Mouse (Mus musculus) lung, embryonic 14.5 days (tissue): ENCODE results near the gene Paxx. TPM values are rescaled to one million over a fixed set of nuclear protein-coding genes. Genes with fewer than 3 reads are reported as not detected.

Source experiments
- ATAC-seq: fragments of 200-750 bp; cut with Nextera tagmentation; 2 replicates; pipeline ENCODE4 v1.8.0; 2017; ENCODE audit warnings: mild to moderate bottlenecking, moderate TSS enrichment, moderate library complexity; ENCODE audit not compliant: insufficient read depth
- DNase-seq: peaks from one replicate; pipeline ENCODE4 v3.0.0-alpha.2; 2015
- H3K27ac ChIP-seq: fragments of 300-500 bp; sonication (generic); 2 replicates; pipeline ENCODE4 v1.5.1; 2014; ENCODE audit warnings: low read depth, mild to moderate bottlenecking, moderate library complexity
- H3K27me3 ChIP-seq: fragments of 300-500 bp; sonication (generic); 2 replicates; pipeline ENCODE4 v1.6.1; 2014; ENCODE audit warnings: low read length, control low read depth; ENCODE audit not compliant: insufficient read depth
- H3K36me3 ChIP-seq: fragments of 300-500 bp; sonication (generic); 2 replicates; pipeline ENCODE4 v1.6.1; 2014; ENCODE audit warnings: control low read depth; ENCODE audit not compliant: insufficient read depth
- H3K4me1 ChIP-seq: fragments of 300-500 bp; sonication (generic); 2 replicates; pipeline ENCODE4 v1.6.1; 2014; ENCODE audit warnings: antibody characterized with exemption, control low read depth; ENCODE audit not compliant: insufficient read depth
- H3K4me2 ChIP-seq: fragments of 300-500 bp; sonication (generic); 2 replicates; pipeline ENCODE4 v1.6.1; 2014; ENCODE audit warnings: mild to moderate bottlenecking
- H3K4me3 ChIP-seq: fragments of 300-500 bp; sonication (generic); 2 replicates; pipeline ENCODE4 v1.5.1; 2014; ENCODE audit warnings: low read depth, low read length
- H3K9ac ChIP-seq: fragments of 300-500 bp; sonication (generic); 2 replicates; pipeline ENCODE4 v1.6.1; 2014
- H3K9me3 ChIP-seq: fragments of 300-500 bp; sonication (generic); 2 replicates; pipeline ENCODE4 v1.6.1; 2016; ENCODE audit warnings: low read depth, low read length, control low read depth
- CTCF ChIP-seq: IDR thresholded peaks from 2 replicates; pipeline ENCODE4 v1.5.1; 2016; ENCODE audit warnings: antibody characterized with exemption, low read depth
- WGBS: fragments of 180-500 bp; shearing (Covaris S2); extraction: QIAGEN DNeasy Blood & Tissue Kit; methylation state at CpG from one replicate; pipeline ENCODE4 v1.1.7; 2014; 5-methylcytosine and 5-hydroxymethylcytosine counted together
- polyA plus RNA-seq: library from polyadenylated mRNA; unstranded; fragments of >200 nt; fragmentation: Nextera tagmentation; extraction: Ambion mirVana; gene quantifications from 2 replicates; pipeline ENCODE4 v1.2.1, GENCODE M21; 2014

Gene Paxx
- polyA plus RNA-seq, 1 experiment from 2014 or later: 15.8 TPM

- Histone ChIP-seq H3K27me3 (no peaks in the 10 kb centered on the region), H3K4me1 (no peaks in the 10 kb centered on the region), H3K4me2 (no peak overlapping the region), H3K9ac (no peak overlapping the region), H3K27ac (no peak overlapping the region), H3K9me3 (no peaks in the 10 kb centered on the region), H3K36me3 (no peaks in the 10 kb centered on the region), H3K4me3 (no peak overlapping the region)
- DNase-seq (no peak), ATAC-seq (no peak)
- WGBS: 73% methylated on average over 1 of the region's 1 CpGs
- TF ChIP-seq CTCF: no peak
These were observed 19.6 kb upstream of the Paxx start for GRCm38 (mm10) chr2:25480541-25480940.

- no peak for DNase-seq
- 57% methylated on average over 10 of the region's 10 CpGs for WGBS
These were observed 18.8 kb upstream of the Paxx start for GRCm38 (mm10) chr2:25479551-25480311.

GRCm38 (mm10) chr2:25477967-25478675, 17.2 kb upstream of the Paxx start:
- no peak overlapping the region for H3K4me3 ChIP-seq
- H3K9ac ChIP-seq: no peak overlapping the region
- H3K9me3 ChIP-seq: no peaks in the 10 kb centered on the region
- no peak overlapping the region for H3K27ac ChIP-seq
- H3K4me2 ChIP-seq: no peak overlapping the region
- H3K4me1 ChIP-seq: no peaks in the 10 kb centered on the region
- H3K36me3 ChIP-seq: no peaks in the 10 kb centered on the region
- 79% methylated on average over 3 of the region's 3 CpGs for WGBS
- no peak for DNase-seq
- no peaks in the 10 kb centered on the region for H3K27me3 ChIP-seq
- ATAC-seq: no peak
- no peak for TF ChIP-seq CTCF

More at GRCm38 (mm10) chr2:25479551-25480311, 18.8 kb upstream of the Paxx start:
- Histone ChIP-seq H3K4me3 (no peak overlapping the region), H3K4me2 (no peak overlapping the region), H3K27me3 (no peaks in the 10 kb centered on the region), H3K4me1 (no peaks in the 10 kb centered on the region), H3K36me3 (no peaks in the 10 kb centered on the region), H3K9me3 (no peaks in the 10 kb centered on the region), H3K9ac (no peak overlapping the region), H3K27ac (no peak overlapping the region)
- TF ChIP-seq CTCF: no peak
- ATAC-seq: no peak

- H3K9me3 ChIP-seq: no peaks in the 10 kb centered on the region
- no peak for ATAC-seq
- WGBS: 82% methylated on average over 8 of the region's 8 CpGs
- H3K4me1 ChIP-seq: no peaks in the 10 kb centered on the region
- no peaks in the 10 kb centered on the region for H3K27me3 ChIP-seq
- no peak overlapping the region for H3K4me2 ChIP-seq
- H3K36me3 ChIP-seq: no peaks in the 10 kb centered on the region
- H3K27ac ChIP-seq: no peak overlapping the region
- no peak overlapping the region for H3K9ac ChIP-seq
- H3K4me3 ChIP-seq: no peak overlapping the region
- TF ChIP-seq CTCF: no peak
- no peak for DNase-seq
These were observed 16.6 kb upstream of the Paxx start for GRCm38 (mm10) chr2:25477541-25477940.

- WGBS: 70% methylated on average over 2 of the region's 2 CpGs
- Histone ChIP-seq H3K36me3 (no peaks in the 10 kb centered on the region), H3K9me3 (no peaks in the 10 kb centered on the region), H3K27ac (no peak overlapping the region), H3K9ac (no peak overlapping the region), H3K4me3 (no peak overlapping the region), H3K27me3 (no peaks in the 10 kb centered on the region), H3K4me1 (no peaks in the 10 kb centered on the region), H3K4me2 (no peak overlapping the region)
- ATAC-seq: no peak
- TF ChIP-seq CTCF: no peak
- no peak for DNase-seq
These were observed 11.7 kb upstream of the Paxx start for GRCm38 (mm10) chr2:25472550-25472949.

- no peaks in the 10 kb centered on the region for H3K36me3 ChIP-seq
- no peak within 1 kb of the TSS for H3K4me3 ChIP-seq
- 32% methylated on average over 6 of the region's 6 CpGs for WGBS
- no peaks in the 10 kb centered on the region for H3K9me3 ChIP-seq
- no peak within 1 kb of the TSS for H3K9ac ChIP-seq
- no peak within 1 kb of the TSS for H3K4me2 ChIP-seq
- H3K27me3 ChIP-seq: no peaks in the 10 kb centered on the region
- TF ChIP-seq CTCF: no peak
- DNase-seq (no peak), ATAC-seq (no peak)
- no peaks in the 10 kb centered on the region for H3K4me1 ChIP-seq
- H3K27ac ChIP-seq: no peak within 1 kb of the TSS
These were observed 9.1 kb upstream of the Paxx start, which contains the start of gene Ptgds for GRCm38 (mm10) chr2:25469969-25470368. Ptgds (minus strand) TSS chr2:25470046.
